Mouse (Mus musculus) myocyte (in vitro differentiated cells): Measurements from ENCODE around the gene Lrrc29.

ENCODE experiments used
- MYOD1 ChIP-seq, 3 experiments: IDR thresholded peaks; one replicate each; pipeline ENCODE4 v1.6.1; 2011; ENCODE audit warnings: control low read depth in 2 of 3, low read depth in 2 of 3, mild to moderate bottlenecking in 2 of 3, moderate library complexity in 1 of 3; ENCODE audit not compliant: insufficient read length in 2 of 3, control insufficient read depth in 1 of 3
- MYOG ChIP-seq, 3 experiments: IDR thresholded peaks; one replicate each; pipeline ENCODE4 v1.6.1; 2011; ENCODE audit warnings: control low read depth in 2 of 3, low read depth in 2 of 3, mild to moderate bottlenecking in 2 of 3; ENCODE audit not compliant: insufficient read length in 2 of 3, control insufficient read depth in 1 of 3, insufficient read depth in 1 of 3
- POLR2A ChIP-seq: IDR thresholded peaks from one replicate; pipeline ENCODE4 v1.6.1; 2011; ENCODE audit warnings: low read depth, mild to moderate bottlenecking, control low read depth, moderate library complexity; ENCODE audit not compliant: insufficient read length
- POLR2AphosphoS2 ChIP-seq: IDR thresholded peaks from one replicate; pipeline ENCODE4 v1.6.1; 2011; ENCODE audit warnings: low read depth, control low read depth; ENCODE audit not compliant: insufficient read length

DNA sequence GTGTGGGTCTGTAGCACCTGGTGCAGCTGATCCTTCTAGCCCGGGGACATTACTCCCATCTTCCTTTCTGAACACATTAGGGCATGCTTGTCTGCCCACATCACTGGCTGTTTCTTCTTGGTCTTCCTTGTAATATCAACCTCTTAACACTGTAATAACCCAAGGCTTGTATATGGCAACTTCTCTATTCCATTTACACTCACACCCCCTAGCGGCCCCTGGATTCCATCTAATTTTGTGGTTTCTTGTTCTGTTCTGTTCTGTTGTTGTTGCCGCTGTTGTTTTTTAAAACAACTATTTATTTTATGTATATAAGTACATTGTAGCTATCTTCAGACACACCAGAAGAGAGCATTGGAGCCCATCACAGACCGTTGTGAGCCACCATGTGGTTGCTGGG lies 39.2 kb downstream of the Lrrc29 start:
- no peak for TF ChIP-seq MYOG (IDR thresholded peaks at IDR 0.05; ENCODE audit: control insufficient read depth in 1 of 3, insufficient read depth in 1 of 3, insufficient read length in 2 of 3, low read depth in 2 of 3)
- TF ChIP-seq MYOD1 (IDR thresholded peaks at IDR 0.05; ENCODE audit: control insufficient read depth in 1 of 3, insufficient read length in 2 of 3, low read depth in 2 of 3): no peak
- TF ChIP-seq POLR2A: no peak
- TF ChIP-seq POLR2AphosphoS2: no peak
